Mouse (Mus musculus) testis, adult 2 months (tissue): Measurements from ENCODE around the gene Rybp.

ENCODE experiments used
- CTCF ChIP-seq: fragments of 200-500 bp; IDR thresholded peaks from 2 replicates; pipeline ENCODE4 v1.5.1; 2012; ENCODE audit warnings: low read depth, mild to moderate bottlenecking, inconsistent platforms, low read length, moderate library complexity; ENCODE audit not compliant: control insufficient read depth, insufficient read depth, insufficient replicate concordance
- POLR2A ChIP-seq: fragments of 200-500 bp; IDR thresholded peaks from 2 replicates; pipeline ENCODE4 v1.6.1; 2012; ENCODE audit warnings: low read depth, mild to moderate bottlenecking, inconsistent platforms, low read length, moderate library complexity; ENCODE audit not compliant: control insufficient read depth

GRCm38 (mm10) chr6:100271992-100272391 lies 15.3 kb downstream of the Rybp start:
- TF ChIP-seq CTCF (no peak), POLR2A (no peak)
